Mouse (Mus musculus): Measurements from ENCODE around the gene Gm15737.

GRCm38 (mm10) chr6:92826561-92826960 is 42.6 kb upstream of the Gm15737 start:
- TF ChIP-seq POLR2A (IDR thresholded peaks at IDR 0.05; ENCODE audit: insufficient read depth, low read depth, low read length) (no peak), CTCF (IDR thresholded peaks at IDR 0.05; ENCODE audit: insufficient read depth, low read depth, low read length) (no peak)

Data from olfactory bulb, adult 2 months (tissue).